10 mouse cellular contexts compared by ENCODE assay signal in the genomic region with DNA sequence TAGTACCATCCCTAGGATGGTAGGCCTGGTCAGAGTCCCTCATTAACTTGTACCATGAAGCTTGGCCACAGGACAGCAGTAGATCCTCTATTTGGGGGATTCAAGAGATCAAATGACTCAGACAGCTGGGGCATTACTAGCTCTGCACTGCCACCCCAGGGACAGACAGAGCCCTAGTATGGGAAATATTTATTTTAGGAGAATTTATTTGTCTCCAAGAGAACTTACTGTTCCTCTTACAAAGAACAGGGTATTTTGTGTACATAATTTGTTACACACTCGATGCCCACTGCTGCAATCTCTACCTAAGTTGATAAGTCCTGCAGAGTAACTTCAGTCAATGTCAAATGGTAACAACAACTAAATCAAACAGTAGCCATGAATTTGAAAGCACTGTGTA. TPM values are rescaled to one million over a fixed set of nuclear protein-coding genes. Genes with fewer than 3 reads are reported as not detected.
A peak's percentile ranks its signal among the peaks of the same experiment; 100 is the strongest.
DNase-seq lines count a peak whose midpoint lies in the region; ATAC-seq and TF ChIP-seq lines count a peak whose summit lies in the region.
"Not testable (repeated sequence)": the region's sequence is repeated elsewhere in the genome, so short reads cannot be mapped to it uniquely, and the experiment has no call there.
"Had no signal": no experiment of that assay in that cellular context is flagged by ENCODE, and none has a peak within 500 bp of the region (broad histone marks: within the 10 kb centered on the region; RNA-seq: fewer than 3 reads in every experiment).

No protein-coding gene starts in this region.

- WGBS in embryonic facial prominence, embryonic 13.5 days = 93% methylated on average over 1 of the region's 1 CpGs
- 84% methylated on average over 1 of the region's 1 CpGs for WGBS in forebrain, postnatal 0 days
- 89% methylated on average over 1 of the region's 1 CpGs for WGBS in hindbrain, embryonic 13.5 days
- 82% methylated on average over 1 of the region's 1 CpGs for WGBS in kidney, embryonic 14.5 days
- WGBS in liver, embryonic 11.5 days = 86% methylated on average over 1 of the region's 1 CpGs
- WGBS in lung, postnatal 0 days = 83% methylated on average over 1 of the region's 1 CpGs
- WGBS in stomach, embryonic 16.5 days = 92% methylated on average over 1 of the region's 1 CpGs

- ATAC-seq in embryonic facial prominence, embryonic 13.5 days (ENCODE audit: insufficient number of reproducible peaks, insufficient read depth, low FRiP score, low TSS enrichment, low read depth) = peak; percentile 34
- peak; percentile 8; the same call in 1 of the 2 replicates for ATAC-seq in forebrain, postnatal 0 days
- peak; percentile 60 for ATAC-seq in hindbrain, embryonic 13.5 days (ENCODE audit: low FRiP score)
- peak; percentile 73; the same call in 1 of the 2 replicates for ATAC-seq in kidney, embryonic 14.5 days (ENCODE audit: low FRiP score, low TSS enrichment)
- peak; percentile 41; the same call in 1 of the 2 replicates for ATAC-seq in liver, embryonic 11.5 days (replicated peaks; ENCODE audit: low FRiP score)
- peak; percentile 32 for ATAC-seq in lung, postnatal 0 days
- ATAC-seq in monocyte, adult 5-6 weeks (replicated peaks; ENCODE audit: insufficient number of reproducible peaks, low FRiP score, low TSS enrichment, poor library complexity, severe bottlenecking) = peak; percentile 34; the same call in 1 of the 2 replicates
- peak; percentile 48 for ATAC-seq in stomach, embryonic 16.5 days (ENCODE audit: insufficient read depth, low FRiP score)

- not testable (repeated sequence) for H3K27ac ChIP-seq in embryonic facial prominence, embryonic 13.5 days; forebrain, postnatal 0 days (ENCODE audit: low read depth, low read length); hindbrain, embryonic 13.5 days; kidney, embryonic 14.5 days (ENCODE audit: low read depth, low read length); liver, embryonic 11.5 days (ENCODE audit: low read depth, low read length); lung, postnatal 0 days (ENCODE audit: low read length); stomach, embryonic 16.5 days (ENCODE audit: low read length)

- not testable (repeated sequence) for H3K9ac ChIP-seq in embryonic facial prominence, embryonic 13.5 days; forebrain, postnatal 0 days; hindbrain, embryonic 13.5 days; kidney, embryonic 14.5 days (ENCODE audit: low read depth, low read length); liver, embryonic 11.5 days (ENCODE audit: low read depth, low read length); lung, postnatal 0 days (replicated peaks; ENCODE audit: low read depth); stomach, embryonic 16.5 days (ENCODE audit: low read length)

- not testable (repeated sequence) for H3K4me2 ChIP-seq in embryonic facial prominence, embryonic 13.5 days; forebrain, postnatal 0 days (ENCODE audit: low read depth); hindbrain, embryonic 13.5 days; kidney, embryonic 14.5 days (replicated peaks; ENCODE audit: low read depth, low read length); liver, embryonic 11.5 days; lung, postnatal 0 days (replicated peaks; ENCODE audit: low read depth, low read length); stomach, embryonic 16.5 days (ENCODE audit: low read depth, low read length)

- H3K36me3 ChIP-seq in embryonic facial prominence, embryonic 13.5 days; forebrain, postnatal 0 days (ENCODE audit: insufficient read depth); hindbrain, embryonic 13.5 days; kidney, embryonic 14.5 days (ENCODE audit: control insufficient read depth, insufficient read depth, low read length); liver, embryonic 11.5 days (ENCODE audit: control insufficient read depth, insufficient read depth, low read length); lung, postnatal 0 days (ENCODE audit: insufficient read depth, low read length); stomach, embryonic 16.5 days (ENCODE audit: control insufficient read depth, insufficient read depth, low read length): not testable (repeated sequence)

- not testable (repeated sequence) for TF ChIP-seq CTCF in forebrain, postnatal 0 days (IDR thresholded peaks at IDR 0.05; ENCODE audit: low read depth); lung, postnatal 0 days (IDR thresholded peaks at IDR 0.05)

- TF ChIP-seq EP300 in lung, postnatal 0 days (IDR thresholded peaks at IDR 0.05) = not testable (repeated sequence)

- H3K27me3 ChIP-seq in embryonic facial prominence, embryonic 13.5 days; forebrain, postnatal 0 days (ENCODE audit: insufficient read depth, low read length); hindbrain, embryonic 13.5 days; kidney, embryonic 14.5 days (ENCODE audit: control insufficient read depth, insufficient read depth, low read length); liver, embryonic 11.5 days (replicated peaks; ENCODE audit: control insufficient read depth, insufficient read depth, low read length); lung, postnatal 0 days (replicated peaks; ENCODE audit: insufficient read depth, low read length); stomach, embryonic 16.5 days (ENCODE audit: control insufficient read depth, insufficient read depth, low read length): not testable (repeated sequence)

- not testable (repeated sequence) for H3K4me3 ChIP-seq in embryonic facial prominence, embryonic 13.5 days; forebrain, postnatal 0 days (ENCODE audit: low read depth, low read length); hindbrain, embryonic 13.5 days; kidney, embryonic 14.5 days (ENCODE audit: low read length); liver, embryonic 11.5 days (ENCODE audit: low read depth, low read length); lung, postnatal 0 days (ENCODE audit: low read depth, low read length); stomach, embryonic 16.5 days (replicated peaks; ENCODE audit: low read length)

- H3K4me1 ChIP-seq in embryonic facial prominence, embryonic 13.5 days; forebrain, postnatal 0 days (ENCODE audit: insufficient read depth); hindbrain, embryonic 13.5 days (replicated peaks); kidney, embryonic 14.5 days (ENCODE audit: control insufficient read depth, insufficient read depth, low read length); liver, embryonic 11.5 days (replicated peaks; ENCODE audit: control insufficient read depth, insufficient read depth, low read length); lung, postnatal 0 days (ENCODE audit: insufficient read depth, low read depth, low read length); stomach, embryonic 16.5 days (ENCODE audit: control insufficient read depth, insufficient read depth, low read length): not testable (repeated sequence)

- not testable (repeated sequence) for DNase-seq in forebrain, postnatal 0 days; liver, embryonic 11.5 days (ENCODE audit: low spot score); lung, postnatal 0 days (ENCODE audit: low spot score)

- H3K9me3 ChIP-seq in embryonic facial prominence, embryonic 13.5 days; forebrain, postnatal 0 days (ENCODE audit: low read length); hindbrain, embryonic 13.5 days; kidney, embryonic 14.5 days (ENCODE audit: control insufficient read depth, low read length); liver, embryonic 11.5 days (ENCODE audit: control insufficient read depth, low read length); lung, postnatal 0 days (ENCODE audit: low read length); stomach, embryonic 16.5 days (replicated peaks; ENCODE audit: control insufficient read depth, low read length): not testable (repeated sequence)

RNA-seq across cellular contexts. Expression of a gene that starts 55.0 kb away (rescaled TPM):
- polyA plus RNA-seq in embryonic facial prominence, embryonic 13.5 days (2015; fragmentation: Nextera tagmentation; extraction: Ambion mirVana) = 6.9 and 7.3 TPM in 2 replicates
- total RNA-seq in forebrain, postnatal 0 days (2014; rRNA removed) = 6.2 and 7.9 TPM in 2 replicates
- 3.5 and 3.8 TPM in 2 replicates for polyA plus RNA-seq in forebrain, postnatal 0 days (2015; fragmentation: Nextera tagmentation; extraction: Ambion mirVana)
- polyA plus RNA-seq in hindbrain, embryonic 13.5 days (2015; fragmentation: Nextera tagmentation; extraction: Ambion mirVana) = 5.6 and 6.0 TPM in 2 replicates
- 11.5 and 13.3 TPM in 2 replicates for polyA plus RNA-seq in kidney, embryonic 14.5 days (2014; fragmentation: Nextera tagmentation; extraction: Ambion mirVana)
- 15.8 and 16.1 TPM in 2 replicates for polyA plus RNA-seq in liver, embryonic 11.5 days (2014; fragmentation: Nextera tagmentation; extraction: Ambion mirVana)
- polyA plus RNA-seq in lung, postnatal 0 days (2015; fragmentation: Nextera tagmentation; extraction: Ambion mirVana) = 1.9 and 2.1 TPM in 2 replicates
- total RNA-seq in monocyte, adult 5-6 weeks (2017) = 25.2 to 34.9 TPM (median 30.3 TPM) in 3 replicates
- 5.2 and 6.7 TPM in 2 replicates for polyA plus RNA-seq in stomach, embryonic 16.5 days (2015; fragmentation: Nextera tagmentation; extraction: Ambion mirVana)
- polyA plus RNA-seq: erythroblast, embryonic 14.5 days; liver, adult 2 months had no signal

Comparison
In these comparisons a context has a peak if more than half of its experiments do, and no peak if none do; other contexts are left out.
1. ATAC-seq: peak in every context shown above with its lines; median percentile 73 in kidney, embryonic 14.5 days; 60 in hindbrain, embryonic 13.5 days; 48 in stomach, embryonic 16.5 days; 41 in liver, embryonic 11.5 days; 34 in embryonic facial prominence, embryonic 13.5 days; 34 in monocyte, adult 5-6 weeks; 32 in lung, postnatal 0 days; 8 in forebrain, postnatal 0 days.